Mouse (Mus musculus): ENCODE data around the gene Tor1b. TPM values are rescaled to one million over a fixed set of nuclear protein-coding genes. Genes with fewer than 3 reads are reported as not detected.
"Not testable (repeated sequence)": the region's sequence is repeated elsewhere in the genome, so short reads cannot be mapped to it uniquely, and the experiment has no call there.

The Tor1b gene
- polyA plus RNA-seq (2012; rRNA removed) = 35.9 and 39.1 TPM in 2 replicates

DNA sequence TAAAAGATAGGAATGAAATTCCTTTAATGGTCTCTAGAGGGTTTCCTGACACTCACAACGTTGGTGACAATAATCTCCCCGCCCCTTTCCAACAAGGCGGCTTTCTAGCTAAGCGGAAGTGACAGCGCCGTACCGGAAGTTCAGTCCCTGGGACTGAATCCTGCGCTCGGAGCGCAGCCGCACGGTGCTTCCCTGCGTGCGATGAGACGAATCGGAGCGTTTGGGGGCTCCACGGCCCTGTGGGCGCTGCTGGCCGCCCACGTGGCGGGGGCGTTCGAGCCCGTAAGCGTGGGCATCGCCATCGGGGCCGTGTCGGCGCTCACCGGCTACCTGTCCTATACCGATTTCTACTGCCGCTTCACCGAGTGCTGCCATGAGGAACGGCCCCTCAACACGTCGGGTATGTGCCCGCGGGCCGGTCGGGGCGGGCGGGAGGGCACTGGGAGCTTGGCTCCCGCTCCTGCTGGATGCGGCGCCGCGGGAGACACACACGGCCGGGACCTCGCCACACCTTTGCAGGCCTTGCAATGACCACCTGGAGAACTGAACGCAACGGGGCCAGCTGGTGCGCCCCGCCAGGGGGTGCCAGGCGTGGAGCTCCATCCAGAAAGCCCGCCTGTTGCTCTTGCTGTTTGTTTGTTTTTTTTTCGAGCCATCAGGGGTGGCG is at the start of gene Tor1b:
Tor1b (plus strand) TSS at position 136 of the 667 bp plus-strand sequence.
- Histone ChIP-seq H3K27ac (ENCODE audit: insufficient read depth, low read length) (no peak within 1 kb of the TSS), H3K4me3 (ENCODE audit: insufficient read depth, low read length) (peak within 1 kb of the TSS; percentile 79), H3K4me1 (ENCODE audit: control insufficient read depth, insufficient read depth, low read length) (peaks cover 11% of the 10 kb centered on the region)
- TF ChIP-seq CTCF (IDR thresholded peaks at IDR 0.05; ENCODE audit: extremely low read depth, insufficient read depth, low read length) = peak; percentile 1; the same call in 1 of the 2 replicates
- TF ChIP-seq POLR2A (IDR thresholded peaks at IDR 0.05; ENCODE audit: extremely low read depth, insufficient read depth, low read length) = peak; percentile 94

DNA sequence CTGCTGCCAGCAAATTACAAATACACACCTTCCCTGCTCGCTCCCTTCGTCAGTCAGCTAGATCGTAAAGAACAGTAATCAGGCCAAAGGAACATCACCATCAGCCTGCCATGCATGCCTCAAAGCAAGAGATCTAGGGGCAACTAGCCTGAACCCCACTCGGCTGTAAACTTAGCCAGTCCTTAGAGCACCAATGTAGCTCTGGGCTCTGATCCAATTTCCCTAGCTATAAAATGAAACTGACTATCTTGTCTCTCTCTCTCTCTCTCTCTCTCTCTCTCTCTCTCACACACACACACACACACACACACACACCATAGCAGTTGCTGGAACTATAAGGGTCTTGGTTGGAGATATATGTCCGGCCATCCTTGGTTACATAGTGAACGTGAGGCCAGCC is 48.5 kb upstream of the Tor1b start:
- TF ChIP-seq POLR2A (IDR thresholded peaks at IDR 0.05; ENCODE audit: extremely low read depth, insufficient read depth, low read length) (no peak), CTCF (IDR thresholded peaks at IDR 0.05; ENCODE audit: extremely low read depth, insufficient read depth, low read length) (no peak)
- Histone ChIP-seq H3K4me1 (ENCODE audit: control insufficient read depth, insufficient read depth, low read length) (no peaks in the 10 kb centered on the region), H3K4me3 (ENCODE audit: insufficient read depth, low read length) (no peak overlapping the region), H3K27ac (ENCODE audit: insufficient read depth, low read length) (no peak overlapping the region)

DNA sequence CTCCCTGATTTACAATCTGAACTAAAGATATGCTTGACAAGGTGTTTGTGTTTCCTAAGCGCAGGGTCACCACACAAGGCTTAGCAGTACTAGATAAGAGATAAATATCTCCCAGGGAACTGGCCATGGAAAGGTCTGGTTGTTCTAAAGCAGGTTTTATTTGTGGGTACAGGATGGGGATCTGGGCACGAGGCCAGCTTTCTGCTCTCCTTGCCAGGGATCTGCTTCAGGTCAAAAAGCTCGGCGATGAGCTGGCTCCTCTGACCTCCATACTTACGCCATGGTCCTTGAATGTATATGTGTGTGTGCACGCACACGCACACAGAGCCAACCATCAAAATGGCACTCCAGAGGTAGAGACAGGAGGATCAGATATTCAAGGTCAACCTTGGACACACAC is 47.8 kb upstream of the Tor1b start:
- H3K4me3 ChIP-seq (ENCODE audit: insufficient read depth, low read length) = no peak overlapping the region
- H3K4me1 ChIP-seq (ENCODE audit: control insufficient read depth, insufficient read depth, low read length) = no peaks in the 10 kb centered on the region
- TF ChIP-seq CTCF (IDR thresholded peaks at IDR 0.05; ENCODE audit: extremely low read depth, insufficient read depth, low read length) = no peak
- TF ChIP-seq POLR2A (IDR thresholded peaks at IDR 0.05; ENCODE audit: extremely low read depth, insufficient read depth, low read length) = no peak
- no peak overlapping the region for H3K27ac ChIP-seq (ENCODE audit: insufficient read depth, low read length)

DNA sequence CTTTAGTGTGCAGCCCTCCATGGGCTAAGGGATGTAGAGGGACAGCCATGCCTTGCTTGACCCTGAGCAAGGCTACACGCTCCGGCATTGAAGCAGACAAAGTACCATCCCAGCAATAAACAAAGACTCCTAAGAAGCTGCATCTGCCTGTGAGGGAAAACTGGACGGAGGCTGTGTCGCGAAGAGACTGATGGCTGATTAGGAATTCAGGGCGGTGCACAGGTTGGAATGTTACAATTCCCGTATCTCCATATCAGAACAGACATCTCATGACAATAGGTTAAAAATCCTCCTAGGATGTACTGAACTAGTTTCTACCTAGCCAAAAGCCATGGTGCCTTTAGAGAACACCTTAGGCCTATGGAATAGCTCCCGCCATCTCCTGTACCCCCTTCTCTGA is 46.9 kb upstream of the Tor1b start:
- Histone ChIP-seq H3K4me3 (ENCODE audit: insufficient read depth, low read length) (no peak overlapping the region), H3K4me1 (ENCODE audit: control insufficient read depth, insufficient read depth, low read length) (no peaks in the 10 kb centered on the region), H3K27ac (ENCODE audit: insufficient read depth, low read length) (no peak overlapping the region)
- TF ChIP-seq CTCF (IDR thresholded peaks at IDR 0.05; ENCODE audit: extremely low read depth, insufficient read depth, low read length) = no peak
- TF ChIP-seq POLR2A (IDR thresholded peaks at IDR 0.05; ENCODE audit: extremely low read depth, insufficient read depth, low read length) = no peak

DNA sequence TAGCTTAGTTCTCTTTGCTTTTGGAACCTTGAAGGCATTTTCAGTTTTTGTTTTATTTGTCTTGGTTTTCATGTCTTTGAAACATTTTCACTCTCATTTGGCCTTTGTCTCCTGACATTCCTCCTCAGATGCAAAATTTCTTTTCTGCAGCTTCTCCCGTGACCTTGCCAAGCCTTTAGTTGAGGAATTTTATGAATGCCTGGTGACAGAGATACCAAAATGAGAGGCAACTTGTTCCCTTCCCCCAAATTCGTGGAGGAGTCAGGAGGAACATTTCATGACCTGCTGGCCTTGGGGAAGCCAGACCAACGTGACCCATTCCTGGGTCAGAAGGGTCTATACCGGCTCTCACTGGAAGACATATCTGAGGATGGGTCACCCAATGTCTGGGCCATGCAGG is 46.1 kb upstream of the Tor1b start:
- Histone ChIP-seq H3K27ac (ENCODE audit: insufficient read depth, low read length) (no peak overlapping the region), H3K4me3 (ENCODE audit: insufficient read depth, low read length) (no peak overlapping the region)
- no peak for TF ChIP-seq POLR2A (IDR thresholded peaks at IDR 0.05; ENCODE audit: extremely low read depth, insufficient read depth, low read length)
- TF ChIP-seq CTCF (IDR thresholded peaks at IDR 0.05; ENCODE audit: extremely low read depth, insufficient read depth, low read length) = no peak

DNA sequence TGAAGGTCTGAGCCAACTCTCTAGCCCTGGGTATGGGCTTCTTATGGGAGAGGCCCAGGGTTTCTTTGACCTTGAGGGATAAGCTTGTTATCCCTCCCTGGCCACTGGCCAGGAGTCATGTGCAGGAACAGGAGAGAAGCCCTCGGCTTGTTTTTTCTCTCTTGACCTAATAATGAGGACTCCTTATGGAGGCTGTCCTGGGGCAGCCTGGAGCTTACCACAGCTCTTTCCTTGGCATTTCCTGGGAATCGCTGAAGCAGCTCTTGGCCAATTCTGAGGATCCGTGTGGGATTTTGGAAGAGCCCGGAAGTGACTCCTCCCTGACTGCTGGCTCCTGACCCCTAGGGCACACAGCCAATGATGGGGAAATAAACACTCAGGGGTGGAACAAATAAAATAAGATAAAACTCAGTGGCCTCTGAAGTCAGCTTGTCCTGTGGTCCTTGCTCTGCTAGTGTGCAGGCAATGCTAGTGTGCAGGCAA is 40.4 kb upstream of the Tor1b start:
- no peaks in the 10 kb centered on the region; the same call in 1 of the 2 replicates for H3K4me1 ChIP-seq (ENCODE audit: control insufficient read depth, insufficient read depth, low read length)
- no peak overlapping the region for H3K27ac ChIP-seq (ENCODE audit: insufficient read depth, low read length)
- TF ChIP-seq CTCF (IDR thresholded peaks at IDR 0.05; ENCODE audit: extremely low read depth, insufficient read depth, low read length) = no peak
- TF ChIP-seq POLR2A (IDR thresholded peaks at IDR 0.05; ENCODE audit: extremely low read depth, insufficient read depth, low read length) = no peak
- no peak overlapping the region for H3K4me3 ChIP-seq (ENCODE audit: insufficient read depth, low read length)

More for the DNA sequence above, 46.1 kb upstream of the Tor1b start:
- H3K4me1 ChIP-seq (ENCODE audit: control insufficient read depth, insufficient read depth, low read length) = no peaks in the 10 kb centered on the region

DNA sequence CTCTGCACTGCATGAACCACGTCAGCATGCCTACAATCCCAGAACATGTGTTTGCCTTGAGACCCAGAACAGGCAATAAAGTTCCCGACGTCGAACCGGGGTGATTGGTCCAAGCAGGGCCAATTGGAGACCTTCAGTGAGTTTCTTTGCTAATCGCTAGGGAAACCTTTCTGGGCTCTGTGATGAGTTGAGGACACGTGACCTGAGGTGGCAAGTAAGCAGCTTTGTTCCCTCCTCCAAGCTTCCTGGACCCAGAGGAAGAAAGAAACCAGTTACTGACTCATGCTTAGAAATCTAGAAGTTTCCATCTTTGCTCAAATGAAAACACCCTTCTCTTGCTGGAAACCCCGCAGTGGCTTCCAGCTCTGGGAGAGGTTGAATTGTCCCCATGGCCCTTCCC is 39.7 kb upstream of the Tor1b start:
- Histone ChIP-seq H3K4me1 (ENCODE audit: control insufficient read depth, insufficient read depth, low read length) (peaks cover 2% of the 10 kb centered on the region; the same call in 1 of the 2 replicates), H3K27ac (ENCODE audit: insufficient read depth, low read length) (no peak overlapping the region), H3K4me3 (ENCODE audit: insufficient read depth, low read length) (no peak overlapping the region)
- no peak for TF ChIP-seq POLR2A (IDR thresholded peaks at IDR 0.05; ENCODE audit: extremely low read depth, insufficient read depth, low read length)
- no peak for TF ChIP-seq CTCF (IDR thresholded peaks at IDR 0.05; ENCODE audit: extremely low read depth, insufficient read depth, low read length)

DNA sequence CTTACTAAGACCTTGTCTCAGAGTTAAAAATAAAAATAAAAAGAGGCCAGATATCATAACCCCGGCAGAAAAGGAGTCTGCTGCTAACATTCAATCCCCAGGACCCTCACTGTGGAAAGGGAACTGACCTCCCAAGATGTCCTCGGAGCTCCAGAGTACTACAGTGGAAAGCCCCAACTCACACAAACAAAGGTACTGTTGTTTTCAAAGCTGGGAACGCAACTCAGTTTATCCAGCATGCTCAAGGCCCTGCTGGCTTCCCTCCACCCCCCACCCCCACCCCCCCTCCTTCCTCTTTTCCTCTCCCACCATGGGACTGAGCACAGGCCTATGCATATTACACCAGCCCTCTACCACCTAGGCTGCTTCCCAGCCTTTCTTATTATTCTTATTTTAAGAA is 37.9 kb upstream of the Tor1b start:
- Histone ChIP-seq H3K4me3 (ENCODE audit: insufficient read depth, low read length) (no peak overlapping the region), H3K4me1 (ENCODE audit: control insufficient read depth, insufficient read depth, low read length) (peaks cover 3% of the 10 kb centered on the region; the same call in 1 of the 2 replicates), H3K27ac (ENCODE audit: insufficient read depth, low read length) (no peak overlapping the region)
- no peak for TF ChIP-seq CTCF (IDR thresholded peaks at IDR 0.05; ENCODE audit: extremely low read depth, insufficient read depth, low read length)

DNA sequence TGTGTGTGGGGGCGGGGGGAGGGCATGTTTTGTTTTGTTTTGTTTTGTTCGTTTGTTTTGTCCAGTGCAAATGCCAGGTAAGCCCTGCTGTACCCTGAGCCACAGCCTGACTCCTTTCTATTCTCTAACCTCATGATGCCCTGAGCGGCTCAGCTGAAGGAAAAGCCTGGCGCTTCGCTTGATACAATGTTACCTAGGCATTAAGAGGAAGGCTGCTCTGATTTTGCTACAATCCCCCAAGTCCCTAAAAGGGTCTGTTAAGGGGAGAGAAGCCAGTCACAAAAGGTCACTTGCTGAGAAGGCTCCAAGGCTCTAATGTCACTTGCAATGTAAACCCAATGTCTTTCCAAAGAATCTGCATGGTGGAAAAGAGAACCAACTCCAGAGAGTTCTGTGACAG is 37.4 kb upstream of the Tor1b start:
- H3K27ac ChIP-seq (ENCODE audit: insufficient read depth, low read length) = no peak overlapping the region
- no peak overlapping the region for H3K4me3 ChIP-seq (ENCODE audit: insufficient read depth, low read length)
- TF ChIP-seq CTCF (IDR thresholded peaks at IDR 0.05; ENCODE audit: extremely low read depth, insufficient read depth, low read length) (no peak), POLR2A (IDR thresholded peaks at IDR 0.05; ENCODE audit: extremely low read depth, insufficient read depth, low read length) (no peak)
- peaks cover 5% of the 10 kb centered on the region for H3K4me1 ChIP-seq (ENCODE audit: control insufficient read depth, insufficient read depth, low read length)

DNA sequence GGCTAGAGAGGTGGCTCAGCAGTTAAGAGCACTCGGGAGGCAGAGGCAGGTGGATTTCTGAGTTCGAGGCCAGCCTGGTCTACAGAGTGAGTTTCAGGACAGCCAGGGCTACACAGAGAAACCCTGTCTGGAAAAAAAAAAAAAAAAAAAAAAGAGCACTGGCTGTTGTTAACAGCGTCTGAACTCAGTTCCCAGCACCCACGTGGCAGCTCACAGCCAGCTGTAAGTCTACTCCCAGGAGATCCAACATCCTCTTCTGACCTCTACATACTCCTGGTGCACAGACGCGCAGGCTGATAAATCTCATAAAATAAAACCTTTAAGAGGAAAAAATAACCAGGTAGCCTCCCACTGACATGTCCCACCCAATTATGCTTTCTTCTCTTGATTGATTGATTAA is 36.8 kb upstream of the Tor1b start:
- not testable (repeated sequence) for H3K4me1 ChIP-seq (ENCODE audit: control insufficient read depth, insufficient read depth, low read length)

More for the DNA sequence above, 36.8 kb upstream of the Tor1b start:
- not testable (repeated sequence) for H3K4me3 ChIP-seq (ENCODE audit: insufficient read depth, low read length); H3K27ac ChIP-seq (ENCODE audit: insufficient read depth, low read length)
